Mouse (Mus musculus) left cerebral cortex, postnatal 14 days (tissue): ENCODE measurements around the gene Dusp27. TPM values are rescaled to one million over a fixed set of nuclear protein-coding genes. Genes with fewer than 3 reads are reported as not detected.
"Not testable (repeated sequence)": the region's sequence is repeated elsewhere in the genome, so short reads cannot be mapped to it uniquely, and the experiment has no call there.

Experiments
- DNase-seq, 2 experiments: peaks; one replicate each; pipeline ENCODE4 v3.0.0; 2021 to 2022; ENCODE audit warnings: low spot score in 2 of 2, mixed read lengths in 1 of 2
- intact Hi-C: fragments of 180-260 bp; cut with DNase I; formaldehyde crosslinking; loops from one replicate; pipeline ENCODE4 v1.15.1; 2025
- total RNA-seq, 2 experiments: library from RNA; stranded (reverse); gene quantifications; 2 replicates each; pipeline ENCODE4 v1.2.3; 2021

Dusp27 gene
- total RNA-seq, 2 experiments from 2014 or later = 0.35 to 0.55 TPM

DNA sequence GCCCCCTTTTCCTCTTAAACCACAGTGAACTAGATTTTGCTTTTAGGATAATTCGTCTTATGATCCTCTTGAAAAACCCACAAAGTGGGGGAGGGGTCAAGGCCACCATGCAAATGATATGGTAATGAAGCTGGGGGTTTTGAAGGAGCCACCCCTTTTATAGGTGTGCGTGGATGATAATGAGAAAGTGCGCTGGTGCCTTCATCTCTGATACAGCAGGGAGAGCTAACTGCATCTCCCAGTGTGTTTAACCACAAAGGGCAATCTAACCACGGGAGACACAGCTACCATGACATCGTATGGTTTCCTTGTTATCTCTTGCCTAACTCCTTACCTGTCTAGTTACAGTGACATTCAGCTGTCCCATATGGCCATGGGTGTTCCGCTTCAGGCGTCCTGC, 22.3 kb upstream of the Dusp27 start:
- intact Hi-C loops = loop anchor here (5.0 kb wide), 1 partner anchor 103 kb away; no protein-coding TSS in a partner anchor
- DNase-seq = no peak

DNA sequence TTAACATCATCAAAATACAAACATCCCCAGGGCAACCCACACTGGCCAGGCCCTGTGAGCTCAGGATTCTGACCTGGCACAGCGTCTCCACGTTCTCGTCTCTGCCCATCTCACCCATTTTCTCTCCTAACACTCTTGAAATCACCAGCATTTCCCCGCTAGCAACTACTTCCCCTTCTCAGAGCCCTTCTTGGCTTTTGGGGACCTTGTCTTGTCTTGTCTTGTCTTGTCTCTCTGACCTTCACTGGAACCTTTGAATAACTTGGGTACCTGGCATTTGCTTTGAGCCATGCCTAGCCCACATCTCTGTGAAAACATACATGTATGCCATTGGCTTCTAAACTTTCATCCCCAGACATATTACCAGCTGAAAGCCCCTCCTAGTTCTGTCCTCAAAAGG, 21.7 kb upstream of the Dusp27 start:
- intact Hi-C loops = loop anchor here (5.0 kb wide), 1 partner anchor 47 kb away; no protein-coding TSS in a partner anchor

DNA sequence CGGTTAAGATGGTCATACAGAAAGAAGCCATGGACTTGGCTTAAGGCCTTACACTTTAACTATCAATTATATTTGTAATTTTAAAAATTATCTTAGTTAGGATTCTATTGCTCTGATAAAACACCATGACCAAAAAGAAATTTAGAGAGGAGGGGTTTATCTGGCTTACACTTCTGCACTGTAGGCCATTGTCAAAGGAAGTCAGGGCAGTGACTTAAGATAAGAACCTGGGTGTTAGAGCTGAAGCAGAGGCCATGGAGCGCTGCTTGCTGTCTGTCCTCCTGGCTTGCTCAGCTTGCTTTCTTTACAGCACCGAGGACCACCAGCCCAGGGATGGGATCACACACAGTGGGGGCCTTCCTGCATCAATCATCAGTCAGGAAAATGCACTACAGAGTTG, 19.9 kb upstream of the Dusp27 start:
- intact Hi-C loops = loop anchor here (5.0 kb wide), 1 partner anchor 45 kb away; no protein-coding TSS in a partner anchor
- DNase-seq = no peak

More for the DNA sequence above, 21.7 kb upstream of the Dusp27 start:
- no peak for DNase-seq

GRCm38 (mm10) chr1:166146626-166147025, 18.9 kb upstream of the Dusp27 start:
- intact Hi-C loops = loop anchor here (5.0 kb wide), 1 partner anchor 44 kb away; no protein-coding TSS in a partner anchor

DNA sequence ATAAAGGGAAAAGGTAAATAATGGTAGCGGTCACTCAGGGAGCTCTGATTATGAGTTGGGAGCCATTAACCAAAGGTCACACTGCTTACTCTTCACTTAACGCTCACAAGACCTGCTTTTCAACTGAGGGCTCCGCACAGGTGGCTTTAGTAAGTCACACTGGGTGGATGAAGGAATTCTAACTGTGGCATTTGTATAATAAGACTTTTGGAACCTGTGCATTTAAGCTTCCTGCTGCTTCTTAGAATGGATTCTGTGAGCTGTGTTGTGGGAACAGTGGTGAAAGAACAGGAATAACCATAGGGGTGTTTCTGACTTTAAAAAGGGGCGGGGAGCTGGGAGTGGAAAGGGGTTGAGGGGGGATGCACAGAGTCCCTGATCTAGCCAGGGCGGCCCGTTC, 14.6 kb upstream of the Dusp27 start:
- DNase-seq = no peak

More at GRCm38 (mm10) chr1:166146626-166147025, 18.9 kb upstream of the Dusp27 start:
- no peak for DNase-seq

GRCm38 (mm10) chr1:166141868-166142267, 14.1 kb upstream of the Dusp27 start:
- intact Hi-C loops, DNase-seq: not testable (repeated sequence)

More for the DNA sequence above, 14.6 kb upstream of the Dusp27 start:
- intact Hi-C loops = no loop called here

DNA sequence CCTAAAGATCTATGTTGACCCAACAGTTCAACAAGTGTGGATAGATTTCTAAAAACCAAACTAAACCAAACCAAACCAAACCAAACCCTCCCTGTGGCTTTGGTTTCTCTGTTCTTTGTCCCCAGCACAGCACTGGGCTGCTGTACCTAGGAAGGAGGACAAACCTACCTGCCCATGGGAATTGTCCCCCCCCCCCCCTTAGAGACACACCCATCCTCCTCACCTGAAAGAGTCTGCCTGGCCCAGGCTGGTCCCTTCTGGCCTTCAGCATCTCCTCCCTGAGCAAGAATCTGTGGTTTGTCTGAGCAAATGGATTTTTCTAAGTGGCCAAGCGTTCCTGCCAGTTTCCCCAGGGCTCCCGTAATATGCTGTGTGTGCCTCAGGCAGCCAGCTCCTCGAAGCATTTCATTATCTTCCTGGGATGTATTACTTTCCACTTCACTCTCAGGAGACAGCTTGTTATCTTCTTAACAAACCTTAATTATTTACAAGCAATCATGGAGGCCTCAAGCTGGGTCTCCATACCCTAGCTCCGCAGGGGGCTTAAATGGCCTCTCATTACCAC, 12.0 kb upstream of the Dusp27 start:
- intact Hi-C loops = no loop called here
- DNase-seq = no peak

DNA sequence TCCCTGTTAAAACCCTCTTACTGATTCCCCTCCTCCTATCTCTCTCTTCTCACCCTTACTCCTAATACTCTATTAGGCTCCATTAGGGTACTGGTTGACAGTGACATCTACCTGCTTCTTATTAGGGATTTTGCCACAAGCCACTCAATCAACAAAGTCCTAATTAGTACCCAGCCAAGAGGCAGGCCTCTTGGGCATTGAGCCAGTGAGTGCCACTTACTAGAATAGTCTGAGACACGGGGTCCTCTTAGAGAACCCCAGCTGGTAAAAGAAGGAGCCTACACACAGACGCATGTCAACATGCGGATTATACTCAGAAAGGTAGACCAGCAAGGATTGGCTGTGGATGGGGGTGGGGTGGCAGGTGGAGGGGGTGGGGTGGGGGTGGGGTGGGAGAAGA, 11.4 kb upstream of the Dusp27 start:
- DNase-seq = no peak
- intact Hi-C loops = no loop called here

DNA sequence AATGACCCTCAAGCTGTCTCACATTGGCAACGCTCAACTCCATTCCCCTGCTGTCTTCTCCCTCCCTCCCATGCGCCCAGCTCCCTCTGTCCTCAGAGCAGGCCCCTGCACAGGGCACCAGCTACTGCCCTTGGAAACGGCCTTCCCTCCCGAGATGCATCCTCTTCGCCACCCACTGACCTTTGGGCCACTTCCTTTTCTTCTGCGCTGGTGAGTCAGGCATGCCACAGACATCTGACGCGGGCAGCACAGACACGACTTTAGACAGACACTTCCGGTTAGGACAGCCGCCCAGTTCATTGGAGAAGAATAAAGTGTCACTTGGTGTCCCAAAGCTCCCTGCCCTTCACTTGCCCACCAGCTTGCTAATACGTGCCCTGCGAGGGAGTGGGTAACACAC, 10.4 kb upstream of the Dusp27 start:
- DNase-seq = peak in 1 of 2 experiments; percentile 24
- intact Hi-C loops = no loop called here

GRCm38 (mm10) chr1:166137244-166137938, 9.7 kb upstream of the Dusp27 start:
- intact Hi-C loops = no loop called here

DNA sequence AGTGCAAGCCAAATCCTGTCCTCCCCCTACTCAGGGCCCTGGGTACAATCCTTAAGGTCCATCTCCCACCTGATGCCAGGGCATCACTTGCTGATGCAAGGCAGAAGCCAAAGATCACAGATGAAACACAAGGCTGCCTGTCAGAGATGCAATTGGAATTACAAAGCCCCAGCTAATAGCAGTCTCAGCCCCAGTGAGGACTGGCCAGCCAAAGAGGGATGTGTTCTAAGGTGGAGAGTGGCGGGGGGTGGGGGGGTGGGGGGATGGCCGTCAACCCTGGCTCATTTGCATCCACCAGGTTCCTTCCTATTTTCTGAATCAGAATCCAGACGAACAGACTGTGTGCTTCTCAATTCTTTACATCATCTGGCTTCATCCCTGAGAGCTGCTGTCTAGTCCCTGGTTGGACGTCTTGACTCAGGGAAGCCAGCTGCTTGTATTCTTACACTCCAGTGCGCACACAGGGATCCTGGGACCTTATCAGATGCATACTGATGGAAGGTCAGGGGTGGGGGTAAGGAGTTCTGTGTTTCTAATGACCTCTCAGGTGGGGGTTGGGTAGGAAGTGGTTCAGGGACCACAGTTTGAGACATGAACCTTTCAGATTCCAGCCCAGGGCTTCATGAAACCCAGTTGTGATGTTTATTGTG, 7.5 kb upstream of the Dusp27 start:
- DNase-seq = no peak
- intact Hi-C loops = no loop called here

More at GRCm38 (mm10) chr1:166137244-166137938, 9.7 kb upstream of the Dusp27 start:
- DNase-seq = no peak

DNA sequence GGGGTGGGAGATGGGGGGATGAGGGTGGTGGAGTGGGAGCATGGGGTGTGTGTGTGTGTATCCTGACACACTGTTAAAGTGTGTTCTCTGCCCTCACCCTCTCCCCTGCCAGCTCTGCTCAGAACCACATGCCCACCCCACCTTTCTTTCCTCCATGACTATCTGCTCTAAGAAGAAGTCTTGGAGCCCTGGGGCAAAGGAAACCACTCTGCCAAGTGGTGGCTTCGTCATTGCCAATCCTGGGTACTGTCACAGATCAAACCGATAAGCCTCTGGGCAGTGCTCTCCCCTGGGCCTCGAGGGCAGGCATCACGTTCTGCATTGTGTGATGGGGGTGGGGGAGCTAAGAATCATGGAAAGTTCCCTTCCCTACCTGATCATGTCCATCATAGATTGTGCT, 4.6 kb upstream of the Dusp27 start:
- intact Hi-C loops = no loop called here
- DNase-seq = no peak

- intact Hi-C loops = no loop called here
- no peak for DNase-seq
These were observed 2.6 kb upstream of the Dusp27 start, which contains the start of gene Gpa33 for GRCm38 (mm10) chr1:166130224-166130860. TSS of gene Gpa33 (plus strand) at chr1:166130238.

GRCm38 (mm10) chr1:166128551-166128950, 829 bp upstream of the Dusp27 start:
- intact Hi-C loops = no loop called here
- DNase-seq = no peak

GRCm38 (mm10) chr1:166126795-166127194, 927 bp downstream of the Dusp27 start:
- intact Hi-C loops = no loop called here
- no peak for DNase-seq

DNA sequence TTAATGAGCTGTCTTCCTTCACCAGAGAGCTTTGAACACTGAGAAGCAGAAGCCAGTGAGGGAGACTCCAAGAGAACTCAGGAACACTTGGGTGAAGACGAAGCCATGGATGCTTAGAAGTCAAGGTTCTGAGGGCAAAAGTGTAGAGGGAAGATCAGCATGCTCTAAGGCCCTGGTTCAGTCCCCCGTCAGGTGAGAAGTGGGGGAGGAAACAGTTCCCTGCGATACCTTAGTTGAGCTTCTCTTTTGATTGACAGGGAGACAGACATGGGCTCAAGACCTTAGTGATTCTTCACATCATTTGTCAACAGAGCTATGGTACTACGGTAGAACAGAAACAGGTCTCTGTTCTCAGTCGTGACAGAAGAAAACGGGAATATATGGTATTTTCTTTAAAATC, 1.4 kb downstream of the Dusp27 start:
- intact Hi-C loops = no loop called here
- DNase-seq = no peak

DNA sequence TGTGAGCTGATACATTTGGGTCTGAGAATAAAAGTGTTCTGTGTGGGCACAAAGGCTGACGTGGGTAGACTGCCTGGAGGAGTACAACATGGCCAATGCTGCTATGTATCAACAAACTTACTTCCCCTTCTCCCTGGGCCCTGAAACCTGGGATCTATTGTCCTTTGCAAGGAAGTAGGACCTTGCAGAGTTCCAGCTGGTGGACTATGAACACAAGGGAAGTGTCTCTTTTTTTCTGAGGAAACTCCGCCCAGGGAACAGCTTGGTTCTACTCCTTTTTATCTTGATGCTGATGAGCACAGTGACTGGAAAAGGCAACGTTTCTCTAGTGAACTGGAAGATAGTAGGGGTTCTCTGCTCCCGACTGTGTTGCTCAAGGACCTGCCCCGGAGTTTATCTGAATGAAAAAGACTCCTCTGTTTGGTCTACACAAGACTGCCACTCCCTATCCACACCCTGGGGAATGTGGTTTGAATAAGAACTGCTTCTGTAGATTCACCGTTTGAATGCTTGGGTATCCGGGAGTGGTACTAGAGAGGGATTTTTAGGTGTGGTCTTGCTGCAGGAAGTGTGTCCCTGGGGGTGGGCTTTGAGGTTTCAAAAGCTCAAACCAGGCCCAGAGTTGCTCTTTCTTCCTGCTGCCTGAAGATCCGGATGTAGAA, 2.7 kb downstream of the Dusp27 start:
- intact Hi-C loops = no loop called here
- no peak for DNase-seq

GRCm38 (mm10) chr1:166123751-166124150, 4.0 kb downstream of the Dusp27 start:
- no peak for DNase-seq
- intact Hi-C loops = no loop called here

- intact Hi-C loops = no loop called here
These were observed 4.7 kb downstream of the Dusp27 start for GRCm38 (mm10) chr1:166123045-166123444.

More at GRCm38 (mm10) chr1:166123045-166123444, 4.7 kb downstream of the Dusp27 start:
- DNase-seq = no peak
